ENCODE assay signal across 10 mouse cellular contexts in the genomic region with DNA sequence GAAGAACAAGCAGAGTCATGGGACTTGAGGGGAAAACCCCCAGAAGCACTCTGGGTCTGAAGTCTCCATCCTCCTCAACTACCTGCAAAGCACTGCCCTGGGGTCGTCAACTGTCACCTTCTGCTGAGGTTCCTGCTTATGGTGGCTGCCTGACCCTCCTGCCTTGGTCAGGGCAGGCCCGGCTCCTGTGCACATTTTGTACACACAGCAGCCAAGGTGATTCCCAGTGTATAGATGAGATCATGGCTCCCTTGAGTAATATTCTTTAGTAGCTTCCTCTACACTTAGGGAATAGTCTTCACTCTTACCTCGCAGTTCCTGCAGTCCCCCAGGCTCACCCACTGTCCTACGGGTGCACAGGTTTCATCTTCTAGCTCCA.
"Had no signal": no experiment of that assay in that cellular context is flagged by ENCODE, and none has a peak within 500 bp of the region (broad histone marks: within the 10 kb centered on the region; RNA-seq: fewer than 3 reads in every experiment).

No protein-coding gene starts in this region.

- H3K9ac ChIP-seq: limb, embryonic 15.5 days; liver, embryonic 12.5 days had no signal

- H3K36me3 ChIP-seq: limb, embryonic 15.5 days; liver, embryonic 12.5 days; midbrain, embryonic 10.5 days had no signal

- H3K27me3 ChIP-seq: limb, embryonic 15.5 days had no signal

- ATAC-seq: hindbrain, embryonic 16.5 days; inflammation-experienced regulatory T-cells, adult 6 months; liver, embryonic 12.5 days; midbrain, embryonic 16.5 days had no signal

- H3K9me3 ChIP-seq: limb, embryonic 15.5 days; liver, embryonic 12.5 days; midbrain, embryonic 10.5 days had no signal

- H3K27ac ChIP-seq: left cerebral cortex, adult 2 months; limb, embryonic 15.5 days; liver, embryonic 12.5 days; midbrain, embryonic 10.5 days had no signal

- H3K4me3 ChIP-seq: left cerebral cortex, adult 2 months; limb, embryonic 15.5 days; liver, embryonic 12.5 days; midbrain, embryonic 10.5 days had no signal

- DNase-seq: kidney, adult 8-10 months; right cerebral cortex, postnatal 14 days; thymus, postnatal 4 days had no signal

- H3K4me2 ChIP-seq: limb, embryonic 15.5 days; liver, embryonic 12.5 days had no signal

- H3K4me1 ChIP-seq: limb, embryonic 15.5 days; midbrain, embryonic 10.5 days had no signal
